Mouse (Mus musculus) urinary bladder, postnatal 4 days (tissue): ENCODE measurements around the gene Trabd2b.

Source experiments
- DNase-seq, 2 experiments: peaks; one replicate each; pipeline ENCODE4 v3.0.0; 2021 to 2022; ENCODE audit warnings: low spot score in 2 of 2

Trabd2b gene

GRCm38 (mm10) chr4:114542136-114542535 is 135.6 kb downstream of the Trabd2b start:
- no peak for DNase-seq

DNA sequence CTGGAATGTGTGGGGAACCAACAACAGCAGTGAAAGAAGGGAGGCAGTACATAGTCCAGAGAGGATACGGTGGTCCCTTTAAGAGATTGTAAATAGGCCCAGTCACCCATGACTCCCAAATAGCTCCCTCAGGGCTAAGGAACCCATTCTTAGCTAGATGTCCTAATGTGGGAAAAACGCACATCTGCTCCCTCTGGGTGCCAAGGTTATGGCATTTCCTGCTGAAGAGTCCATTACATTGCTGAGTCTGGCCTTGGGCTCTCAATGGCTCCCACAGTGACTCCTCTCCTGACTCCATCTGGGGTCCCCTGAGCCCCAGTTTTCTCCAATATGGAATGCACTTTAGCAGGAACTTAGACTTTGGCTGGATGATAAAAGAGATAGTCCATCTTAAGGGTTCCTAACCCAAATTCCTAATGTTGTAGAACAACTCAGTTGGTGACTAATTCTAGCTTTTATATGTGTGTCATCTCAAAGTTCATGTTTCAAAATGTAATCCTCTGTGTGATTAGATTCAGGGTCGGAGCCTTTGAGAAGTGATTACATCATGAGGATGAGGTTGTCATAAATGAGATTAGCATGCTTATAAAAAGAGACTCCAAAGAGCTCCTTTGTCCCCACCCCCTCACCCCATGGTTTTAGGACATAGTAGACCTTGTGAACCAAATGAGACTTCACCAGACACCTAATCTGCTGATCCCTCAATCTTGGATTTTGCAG is 139.1 kb downstream of the Trabd2b start:
- DNase-seq = no peak

GRCm38 (mm10) chr4:114547658-114548448 is 141.3 kb downstream of the Trabd2b start:
- DNase-seq = no peak

GRCm38 (mm10) chr4:114549487-114549886 is 143.0 kb downstream of the Trabd2b start:
- no peak for DNase-seq

DNA sequence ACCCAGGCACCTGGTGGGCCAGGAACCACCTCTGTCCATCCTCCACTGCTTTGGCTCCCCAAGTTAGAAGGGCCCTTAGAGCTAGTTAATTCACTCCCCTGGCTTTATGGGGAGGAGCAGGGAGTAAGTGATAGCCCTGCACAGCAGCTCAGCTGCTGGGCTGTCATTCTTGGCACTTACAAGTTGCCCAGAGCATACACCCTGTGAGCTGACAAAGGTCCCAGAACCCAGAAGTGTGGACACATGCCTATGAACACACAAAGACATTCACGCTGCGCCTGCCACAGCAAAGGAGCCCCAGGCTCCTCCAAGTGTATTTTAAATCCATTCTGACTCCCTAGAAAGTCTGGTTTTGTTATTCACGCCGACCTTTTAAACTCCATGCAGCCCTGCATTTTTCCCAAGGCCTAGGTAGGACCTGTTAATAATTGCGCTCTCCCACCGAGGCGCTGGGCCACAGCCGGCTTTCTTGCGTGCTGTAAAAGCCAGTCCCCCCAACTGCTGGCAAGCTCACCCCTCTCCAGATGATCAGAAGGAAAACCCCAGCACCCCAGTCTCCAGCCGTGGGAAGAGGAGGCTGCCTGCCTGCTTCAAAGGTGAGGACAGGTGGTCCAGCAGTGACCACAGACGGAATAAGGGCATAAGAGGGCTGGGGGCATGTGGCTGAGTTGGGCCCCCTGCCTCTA is 144.1 kb downstream of the Trabd2b start:
- DNase-seq = peak; percentile 13 to 28

DNA sequence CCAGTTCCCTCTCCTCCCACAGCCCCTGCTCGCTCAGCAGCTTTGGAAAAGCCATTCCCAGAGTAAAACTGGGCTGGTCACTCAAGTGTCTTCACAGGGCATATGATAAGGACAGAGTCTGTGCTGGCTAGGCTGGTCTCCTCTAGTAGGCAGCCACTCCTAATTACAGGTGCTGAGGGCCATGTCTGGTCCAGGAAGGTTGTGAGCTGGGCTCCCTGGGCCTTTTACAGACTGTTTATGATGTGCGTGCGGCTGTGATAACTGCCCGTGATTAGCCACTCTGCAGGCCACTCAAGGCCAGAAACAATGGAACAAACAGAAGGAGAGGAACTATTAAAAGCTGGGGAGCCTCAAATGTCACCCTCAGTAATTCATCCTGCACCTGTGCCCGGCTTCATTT is 150.4 kb downstream of the Trabd2b start:
- DNase-seq = no peak

DNA sequence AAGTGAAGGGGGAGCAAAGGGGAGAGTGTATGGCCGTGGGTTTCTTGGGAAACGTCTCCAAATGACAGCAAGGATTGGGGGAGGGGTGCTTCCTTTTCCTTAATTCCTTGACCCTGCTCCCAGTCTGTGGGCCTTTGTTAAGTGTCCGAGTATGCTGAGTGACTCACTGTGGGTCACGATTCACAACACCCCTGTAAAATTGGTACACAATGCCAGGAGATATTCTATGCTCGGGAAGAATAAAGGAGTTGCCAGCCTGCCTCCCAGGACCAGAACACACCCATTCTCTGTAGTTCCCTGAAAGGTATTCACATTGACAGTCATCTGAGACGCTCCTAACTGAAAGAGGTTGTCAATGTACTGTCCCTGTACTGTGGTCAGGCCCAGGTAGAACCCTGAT is 151.2 kb downstream of the Trabd2b start:
- DNase-seq = no peak

DNA sequence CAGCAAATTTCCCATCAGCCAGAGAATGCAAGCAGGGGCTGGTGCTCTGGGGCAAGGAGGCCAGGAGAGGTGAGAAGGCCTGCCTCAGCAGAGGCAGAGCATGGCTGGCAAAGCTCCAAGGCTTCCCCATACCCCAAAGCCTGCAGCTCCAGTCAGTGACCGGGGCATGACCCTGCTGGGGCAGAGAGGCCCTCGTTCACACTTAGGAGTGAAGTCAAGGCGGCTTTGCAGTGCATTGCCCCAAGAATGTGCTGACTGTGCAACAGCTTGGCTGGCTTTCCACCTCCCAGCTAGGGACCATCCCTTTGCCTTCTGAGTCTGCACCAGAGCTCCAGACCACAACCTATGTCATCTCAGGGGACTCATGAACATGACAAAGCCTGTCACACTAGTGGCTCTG is 152.0 kb downstream of the Trabd2b start:
- DNase-seq = no peak

- no peak for DNase-seq
Observed at GRCm38 (mm10) chr4:114560638-114561216, 154.2 kb downstream of the Trabd2b start.

GRCm38 (mm10) chr4:114564131-114564695 is 157.7 kb downstream of the Trabd2b start:
- DNase-seq = no peak

DNA sequence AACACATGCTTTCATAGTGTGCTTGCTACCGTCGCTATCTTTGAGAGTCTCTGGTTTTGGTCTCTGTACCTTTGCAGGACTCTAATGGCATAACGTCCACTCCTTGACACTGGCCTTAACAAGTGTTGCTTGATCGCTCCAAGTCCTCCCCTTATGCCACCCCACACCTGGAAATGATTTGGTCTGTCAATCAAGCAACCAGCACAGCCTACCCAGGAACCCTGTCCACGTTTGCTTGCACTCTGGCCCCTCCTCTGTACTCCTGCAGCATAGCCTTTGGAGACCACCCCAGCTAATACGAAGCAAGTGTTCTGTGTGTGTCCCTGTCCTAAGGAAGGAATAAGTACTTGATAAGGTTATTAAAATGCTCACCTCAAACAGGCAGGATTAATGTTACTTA is 161.1 kb downstream of the Trabd2b start:
- no peak for DNase-seq

DNA sequence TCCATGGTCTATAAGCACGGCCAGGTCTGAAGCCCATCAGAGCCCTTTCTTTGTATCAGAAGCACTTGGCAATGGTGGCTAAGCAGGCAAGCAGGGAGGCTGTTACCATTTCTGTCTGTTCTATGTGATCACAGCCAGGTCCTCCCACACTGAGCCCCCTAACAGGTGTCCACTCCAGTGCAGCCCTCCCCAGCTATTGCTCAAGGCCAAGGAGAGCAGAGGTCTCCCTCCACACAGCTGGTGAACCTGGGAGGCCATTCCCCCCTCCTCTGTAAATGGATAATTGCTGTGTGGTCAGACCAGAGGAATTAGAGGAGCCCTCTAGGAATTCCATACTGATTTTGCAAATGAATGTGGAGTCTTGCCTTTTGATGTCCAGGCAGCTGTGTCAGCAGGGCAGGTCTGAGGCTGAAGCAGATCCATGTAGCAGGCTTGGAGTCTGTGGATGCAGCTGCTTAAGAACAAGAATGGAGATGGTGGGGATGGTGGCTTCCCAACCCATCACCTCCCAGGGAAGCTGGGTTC is 161.6 kb downstream of the Trabd2b start:
- DNase-seq = peak in 1 of 2 experiments; percentile 32

GRCm38 (mm10) chr4:114578153-114578950 is 171.8 kb downstream of the Trabd2b start:
- DNase-seq = no peak

GRCm38 (mm10) chr4:114583546-114584144 is 177.1 kb downstream of the Trabd2b start:
- DNase-seq = no peak

- no peak for DNase-seq
Observed at GRCm38 (mm10) chr4:114584686-114585085, 178.2 kb downstream of the Trabd2b start.

DNA sequence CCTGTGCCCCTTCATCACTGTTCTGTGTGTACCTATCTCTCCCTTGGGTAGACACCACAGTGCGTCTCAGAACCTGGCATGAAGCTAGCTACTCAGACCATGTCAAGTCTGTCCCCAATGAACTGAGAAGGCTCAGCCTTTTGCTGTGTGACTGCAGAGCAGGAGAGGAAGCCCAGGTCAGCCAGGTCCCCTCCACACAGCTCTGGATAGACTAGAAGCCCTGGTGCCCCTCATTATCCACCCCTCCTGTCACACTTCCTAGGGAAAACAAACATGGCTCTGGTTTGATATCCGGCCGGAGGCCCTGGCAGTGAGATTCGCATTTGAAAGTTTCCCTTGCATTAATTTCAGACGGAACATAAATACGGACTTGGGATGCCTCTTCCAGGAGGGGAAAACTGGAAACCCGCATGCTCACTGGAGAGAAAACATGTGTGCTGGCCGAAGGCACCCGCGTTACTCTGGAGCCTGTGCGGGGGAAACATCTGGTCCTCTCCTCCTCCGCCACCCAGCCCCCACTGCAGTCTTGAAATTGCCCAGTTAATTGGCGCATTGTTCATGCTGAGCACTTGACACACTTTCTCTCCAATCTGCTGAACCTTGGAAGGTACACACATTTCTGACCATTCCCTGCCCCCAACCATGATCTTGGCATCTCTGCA is 187.2 kb downstream of the Trabd2b start:
- DNase-seq = no peak

DNA sequence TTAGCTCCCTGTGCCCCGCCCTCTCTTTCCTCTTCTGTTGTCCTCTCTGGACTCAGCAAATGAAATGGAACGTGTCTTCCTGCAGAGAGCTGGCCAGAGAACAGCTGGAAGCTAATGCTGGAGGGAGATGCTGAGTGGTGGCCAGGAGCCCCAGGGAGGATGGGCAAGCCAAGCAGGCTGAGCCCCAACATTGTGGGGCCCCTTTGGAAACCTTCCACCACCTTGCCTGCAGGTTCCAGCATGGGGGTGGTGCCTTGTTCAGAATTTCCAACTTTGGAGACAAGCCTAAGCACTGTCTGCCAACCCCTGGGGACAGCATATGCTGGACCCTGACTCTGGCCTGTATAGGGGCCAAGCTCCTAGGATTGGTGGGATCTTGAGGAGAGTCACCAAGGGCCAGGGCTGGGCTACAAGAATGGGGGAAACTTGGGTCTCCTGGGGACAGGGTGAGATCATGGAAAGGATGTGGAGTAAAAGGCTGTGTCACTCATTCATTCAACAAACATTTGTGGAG is 188.7 kb downstream of the Trabd2b start:
- no peak for DNase-seq

GRCm38 (mm10) chr4:114599121-114599520 is 192.6 kb downstream of the Trabd2b start:
- no peak for DNase-seq

DNA sequence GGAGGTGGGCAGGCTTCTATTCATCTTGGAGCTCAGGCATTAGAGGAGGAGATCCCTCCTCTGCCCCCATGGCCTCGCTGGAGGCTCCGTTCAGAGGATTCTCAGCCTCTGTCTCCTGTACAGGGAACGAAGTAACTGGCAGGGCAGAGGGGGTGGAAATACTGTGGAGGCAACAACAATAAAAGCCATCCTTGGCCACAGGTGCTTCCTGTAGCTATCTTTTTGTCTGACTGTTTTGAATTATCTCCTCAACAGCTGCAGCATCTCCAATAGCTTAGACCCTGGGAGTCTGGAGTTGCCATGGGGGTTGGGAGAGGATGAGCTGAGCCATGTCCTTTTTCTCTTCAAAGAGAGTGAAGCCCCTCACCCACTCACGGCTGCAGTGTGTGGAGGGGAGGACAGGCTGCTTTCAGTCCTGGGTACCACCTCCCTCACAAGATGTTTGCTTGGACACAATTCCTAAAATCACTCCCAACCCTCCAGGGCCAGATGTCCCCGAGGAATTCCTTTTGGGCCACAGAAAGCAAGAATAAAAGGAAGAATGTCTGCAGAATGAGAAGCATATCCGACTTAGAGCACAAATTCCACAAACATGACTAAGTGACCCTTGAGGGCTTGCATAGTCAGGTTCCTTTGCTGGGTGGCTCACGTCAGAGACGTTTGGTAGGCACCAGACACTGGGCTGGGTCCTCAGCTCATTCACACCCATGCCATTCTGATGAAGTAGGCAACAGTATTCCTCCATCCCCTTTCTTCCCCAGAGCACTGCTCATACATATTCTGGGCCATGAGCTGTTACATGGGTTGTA is 194.9 kb downstream of the Trabd2b start:
- no peak for DNase-seq
